Mouse (Mus musculus): ENCODE results near the gene Cd86. TPM values are rescaled to one million over a fixed set of nuclear protein-coding genes. Genes with fewer than 3 reads are reported as not detected.

Gene Cd86
- total RNA-seq, 2 experiments from 2014 or later, result 0.88 to 1.2 TPM

DNA sequence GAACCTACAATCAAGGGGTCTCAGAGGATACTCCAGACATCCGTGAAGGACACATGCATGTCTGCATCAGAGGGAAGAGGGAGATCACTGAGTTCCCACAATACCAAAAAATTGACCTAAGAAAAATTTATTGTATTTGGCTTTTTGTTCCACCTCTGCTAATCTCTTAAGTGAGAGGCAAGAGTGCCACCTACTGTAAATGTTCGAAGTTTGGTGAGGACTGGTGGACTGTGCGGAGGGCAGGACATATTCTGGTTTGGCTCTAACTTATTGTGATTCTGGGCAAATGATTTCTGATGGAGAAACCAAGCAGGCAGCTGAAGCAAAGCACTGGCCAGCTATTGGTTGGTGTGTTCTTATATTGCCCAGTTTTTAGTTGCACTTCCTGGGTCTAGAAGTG, 43.6 kb downstream of the Cd86 start:
- no peak for DNase-seq
- intact Hi-C loops (cut with DNase I; ENCODE audit: low total_unique reads), result loop anchor here (10.0 kb wide), 1 partner anchor 148 kb away; no protein-coding TSS in a partner anchor

- DNase-seq, result no peak
- intact Hi-C loops (cut with DNase I; ENCODE audit: low total_unique reads), result loop anchor here (10.0 kb wide), 1 partner anchor 146 kb away; no protein-coding TSS in a partner anchor
Observed at GRCm38 (mm10) chr16:36621108-36621507, 44.8 kb downstream of the Cd86 start.

DNA sequence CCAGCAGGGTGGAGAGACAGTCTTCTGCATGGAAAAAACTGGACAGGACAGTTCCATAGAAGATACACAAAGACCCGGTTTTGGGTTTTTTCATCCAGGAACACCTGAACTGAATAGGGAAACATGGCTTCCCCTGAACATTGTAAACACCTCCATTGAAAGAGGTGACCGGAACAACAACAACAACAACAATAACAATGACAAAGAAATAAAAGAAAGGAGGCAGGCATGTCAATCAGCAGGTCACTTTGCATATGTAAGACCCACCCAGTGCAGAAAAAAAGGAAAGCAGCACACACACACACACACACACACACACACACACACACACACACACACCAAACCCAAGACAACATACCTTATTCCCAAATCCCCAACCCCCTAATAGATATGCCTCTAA, 52.2 kb downstream of the Cd86 start:
- intact Hi-C loops (cut with DNase I; ENCODE audit: low total_unique reads), result no loop called here
- no peak for DNase-seq

- DNase-seq, result no peak
- intact Hi-C loops (cut with DNase I; ENCODE audit: low total_unique reads), result no loop called here
Observed at GRCm38 (mm10) chr16:36602632-36603031, 63.2 kb downstream of the Cd86 start.

DNA sequence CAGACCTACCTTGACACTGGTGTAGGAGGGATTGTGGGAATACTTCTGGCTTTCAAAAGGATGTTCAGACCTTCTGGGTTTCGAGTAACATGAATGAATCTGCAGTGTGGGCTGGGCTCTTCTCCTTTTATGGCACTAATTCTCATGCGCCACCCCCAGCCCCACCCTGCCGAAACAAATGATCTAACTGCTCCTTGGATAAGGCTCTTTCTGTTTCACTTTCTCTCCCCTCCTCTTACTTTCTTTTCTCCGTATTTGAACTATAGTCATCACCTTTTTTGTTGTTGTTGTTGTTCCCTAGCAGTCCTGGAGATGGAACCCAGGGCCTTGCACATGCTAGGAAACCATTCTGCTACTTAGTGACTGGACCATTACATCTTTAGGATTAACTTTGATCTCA, 67.6 kb downstream of the Cd86 start:
- intact Hi-C loops (cut with DNase I; ENCODE audit: low total_unique reads), result no loop called here
- no peak for DNase-seq

DNA sequence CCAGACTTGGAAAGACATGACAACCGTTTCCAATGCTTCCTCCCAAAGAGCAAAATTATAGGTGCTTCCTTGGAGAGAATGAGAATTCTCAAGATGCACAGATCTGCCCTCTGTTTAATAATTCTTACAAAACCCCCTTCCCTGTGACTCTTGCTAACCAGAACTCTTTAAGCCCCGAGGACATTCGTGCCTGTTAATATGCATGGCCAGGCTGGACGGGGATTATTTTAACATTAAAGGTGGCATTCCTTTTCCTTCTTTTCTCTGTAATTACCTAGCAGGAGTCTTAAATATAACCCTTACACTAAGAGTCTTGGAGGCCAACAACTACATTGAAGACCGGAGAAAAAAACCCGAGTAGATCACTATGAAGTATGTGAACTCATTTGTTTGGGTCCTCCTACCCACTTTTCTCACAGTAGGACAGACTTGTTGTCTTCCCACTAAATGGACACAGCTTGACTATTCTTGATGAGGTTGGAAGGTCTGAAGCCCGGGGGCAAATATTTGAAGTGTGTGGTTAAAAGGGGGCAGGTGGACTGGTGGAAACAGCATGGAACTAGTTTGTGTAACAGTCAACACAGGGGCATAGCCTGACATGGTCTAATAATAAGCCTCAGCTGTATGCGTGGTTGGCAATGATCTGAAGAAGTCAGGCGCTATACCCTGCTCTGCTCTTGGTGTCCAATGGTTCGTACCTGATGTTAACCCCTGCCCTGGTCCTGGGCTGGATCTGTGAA, 69.0 kb downstream of the Cd86 start:
- no peak for DNase-seq
- intact Hi-C loops (cut with DNase I; ENCODE audit: low total_unique reads), result no loop called here

DNA sequence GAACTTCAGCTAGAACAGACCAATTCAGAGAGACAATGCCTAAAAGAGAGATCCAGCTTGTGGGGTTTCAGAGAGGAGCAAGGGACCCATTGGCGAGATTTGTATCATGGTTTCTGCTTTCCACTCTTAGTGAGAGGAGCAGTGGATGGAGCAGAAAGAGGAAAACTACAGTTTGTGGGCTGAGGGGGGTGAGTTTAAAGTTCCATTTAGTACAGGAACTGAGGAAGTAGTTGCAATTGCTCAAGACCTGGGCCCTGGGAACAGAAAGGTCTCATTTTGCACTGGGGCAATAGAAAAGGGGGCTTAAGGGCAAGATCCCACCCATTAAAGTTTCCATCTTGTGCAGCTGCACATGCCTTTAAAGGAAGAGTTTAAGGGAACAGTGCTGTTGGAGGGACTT, 76.0 kb downstream of the Cd86 start:
- DNase-seq, result no peak
- intact Hi-C loops (cut with DNase I; ENCODE audit: low total_unique reads), result no loop called here

GRCm38 (mm10) chr16:36587971-36588370, 77.9 kb downstream of the Cd86 start:
- DNase-seq, result no peak
- intact Hi-C loops (cut with DNase I; ENCODE audit: low total_unique reads), result no loop called here

DNA sequence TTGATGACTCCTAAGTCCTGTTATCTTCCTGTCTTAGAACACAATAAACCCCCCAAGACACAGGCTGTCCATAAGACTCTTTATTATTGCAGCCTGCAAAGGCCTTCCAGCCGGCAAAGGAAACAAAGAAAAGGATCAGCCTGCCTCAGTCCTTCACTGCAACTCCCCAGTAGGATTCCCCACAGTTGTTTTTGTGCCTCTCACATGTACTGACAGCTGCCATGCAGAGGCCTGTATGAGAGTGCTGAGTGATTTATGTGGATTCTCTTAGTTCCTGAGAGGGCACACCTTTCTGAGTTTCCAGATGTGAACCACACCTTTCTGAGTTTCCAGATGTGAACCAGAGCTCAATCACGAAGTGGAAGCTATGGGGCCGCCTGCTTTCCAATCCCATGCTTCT, 83.8 kb downstream of the Cd86 start:
- intact Hi-C loops (cut with DNase I; ENCODE audit: low total_unique reads), result no loop called here

GRCm38 (mm10) chr16:36571942-36572341, 93.9 kb downstream of the Cd86 start:
- DNase-seq, result no peak
- intact Hi-C loops (cut with DNase I; ENCODE audit: low total_unique reads), result no loop called here

More for the DNA sequence above, 83.8 kb downstream of the Cd86 start:
- DNase-seq, result no peak

DNA sequence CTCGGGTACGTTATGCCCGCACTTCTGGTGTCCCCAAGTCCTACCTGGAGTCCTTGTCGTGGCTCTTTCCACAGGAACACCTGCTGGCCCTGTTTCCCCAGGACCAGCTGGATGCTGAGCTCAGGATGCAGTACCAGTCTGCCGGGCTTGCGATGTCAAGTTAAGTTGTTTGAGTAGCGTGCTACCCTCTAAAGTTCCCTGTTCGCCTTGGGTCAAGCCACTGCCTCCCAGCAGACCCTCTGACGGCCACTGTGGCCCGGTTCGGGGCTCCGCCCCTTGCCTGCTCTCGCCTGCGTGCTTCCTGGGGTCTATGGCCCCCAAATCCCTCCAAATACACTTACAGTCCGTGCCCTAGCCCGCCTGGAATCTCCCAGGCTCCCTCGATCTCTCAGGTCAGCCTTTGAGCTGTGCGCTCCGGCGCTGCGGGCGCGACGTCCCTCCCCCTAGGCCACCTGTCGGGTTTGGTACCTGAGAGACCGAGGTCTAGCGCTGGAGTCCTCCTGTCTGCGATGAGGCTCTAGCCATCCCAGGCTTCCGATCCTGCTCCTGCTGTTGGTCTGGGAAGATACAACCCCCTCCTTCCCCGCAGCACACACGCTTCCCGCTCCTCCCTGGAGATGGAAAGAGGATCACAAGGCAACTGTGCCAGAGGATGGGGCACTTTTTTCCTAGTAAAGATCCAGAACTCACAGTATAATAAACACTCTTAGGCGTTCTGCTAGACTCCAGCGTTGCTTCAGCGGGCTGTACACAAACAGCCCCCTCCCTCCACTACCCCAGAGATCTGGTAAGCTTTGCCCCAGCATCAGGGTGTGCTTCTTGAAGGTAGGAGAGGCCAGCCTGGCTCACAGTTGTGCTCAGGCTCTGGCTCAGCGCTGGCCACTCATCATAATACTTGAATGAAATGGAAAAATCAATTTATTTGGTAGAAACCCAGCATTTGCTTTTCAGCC, 104.2 kb downstream of the Cd86 start, which contains the start of gene Casr:
Gene Casr (minus strand): TSS at position 756 of the 953 bp plus-strand sequence.
- intact Hi-C loops (cut with DNase I; ENCODE audit: low total_unique reads), result no loop called here
- DNase-seq, result no peak

DNA sequence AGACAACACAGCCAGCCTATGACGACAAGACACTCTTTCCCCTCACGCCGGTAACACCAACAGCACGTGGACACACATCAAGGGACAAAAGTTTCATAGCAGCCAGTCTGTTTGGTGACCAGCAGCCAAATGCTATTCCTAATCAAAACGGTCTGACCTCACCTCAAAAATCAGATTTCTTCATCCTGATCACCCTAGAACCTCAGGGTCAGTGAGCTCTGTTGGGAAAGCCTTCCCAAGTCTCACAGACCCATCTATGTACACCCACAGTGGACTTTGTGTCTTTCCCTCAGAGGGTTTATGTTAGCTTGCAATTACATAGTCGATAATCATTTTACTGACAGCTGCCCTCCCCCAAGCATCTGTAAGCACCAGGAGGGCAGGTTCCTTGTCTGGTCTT, 106.3 kb downstream of the Cd86 start:
- no peak for DNase-seq
- intact Hi-C loops (cut with DNase I; ENCODE audit: low total_unique reads), result no loop called here

DNA sequence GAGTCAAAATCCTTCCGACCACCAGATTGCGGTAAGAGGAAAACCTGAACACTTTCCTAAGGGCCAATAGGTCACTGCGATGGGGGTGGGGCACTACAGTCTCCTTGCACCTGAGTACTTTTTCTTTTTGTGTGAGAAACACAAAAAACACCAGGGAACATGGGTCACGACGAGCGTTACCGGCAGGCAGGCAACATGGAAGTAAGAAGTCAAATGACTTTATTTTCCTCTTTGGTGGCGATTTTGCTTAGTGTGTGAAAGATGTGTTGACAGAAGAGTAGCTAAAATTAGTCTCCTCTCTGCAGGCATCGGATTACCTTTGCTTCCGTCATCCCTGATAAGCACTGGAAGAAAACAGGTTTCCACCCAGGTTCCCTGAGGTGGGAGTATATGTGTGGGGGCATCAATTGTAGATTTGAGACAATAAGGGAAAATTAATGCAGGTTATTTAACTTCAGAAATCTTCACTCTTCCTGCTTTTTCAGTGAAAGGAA, 110.2 kb downstream of the Cd86 start:
- intact Hi-C loops (cut with DNase I; ENCODE audit: low total_unique reads), result no loop called here
- no peak for DNase-seq

Other genes with a start within 250 kb of the Cd86 start
- not detected for gene Stfa3, start 210.7 kb downstream of the Cd86 start, total RNA-seq (2021)
- gene Casr, start 103.9 kb downstream of the Cd86 start, total RNA-seq (2021), result under 1 TPM; 0.23 to 0.27 TPM
- under 1 TPM in 1 of 2 experiments, not detected in 1; 0.16 TPM for gene Ildr1, start 27.9 kb upstream of the Cd86 start, total RNA-seq (2021)
- gene Slc15a2, start 118.9 kb upstream of the Cd86 start, total RNA-seq (2021), result 1 to 10 TPM in 1 of 2 experiments, under 1 TPM in 1; 0.78 to 3.1 TPM
- 1 to 10 TPM; 5.6 to 6.1 TPM for gene Iqcb1, start 162.3 kb upstream of the Cd86 start, total RNA-seq (2021)
- gene Eaf2, start 208.9 kb upstream of the Cd86 start, total RNA-seq (2021), result under 1 TPM in 1 of 2 experiments, not detected in 1; 0.45 TPM
- 10 to 100 TPM; 19.4 to 21.8 TPM for gene Golgb1, start 209.1 kb upstream of the Cd86 start, total RNA-seq (2021)

All from gastrocnemius, postnatal 14 days (tissue).